Mouse (Mus musculus): ENCODE measurements at regions not wholly inside any gene's neighbourhood (a gene's known extent, or its start where the extent isn't known, plus 50 kb on each side); places are given as distances from the start of the nearest gene placed in this dataset.

- DNase-seq (ENCODE audit: low spot score), result peak; percentile 5
Measured at GRCm38 (mm10) chr2:66961808-66962519, 177.2 kb upstream of the Scn7a start.

GRCm38 (mm10) chr2:66941188-66941587 is 156.5 kb upstream of the Scn7a start:
- DNase-seq (ENCODE audit: low spot score), result no peak

- no peak for DNase-seq (ENCODE audit: low spot score)
Measured at GRCm38 (mm10) chr2:66898032-66898431, 113.3 kb upstream of the Scn7a start.

GRCm38 (mm10) chr2:66867457-66868216 is 82.9 kb upstream of the Scn7a start:
- no peak for DNase-seq (ENCODE audit: low spot score)
